ENCODE assay signal across 32 mouse cellular contexts in the genomic region with DNA sequence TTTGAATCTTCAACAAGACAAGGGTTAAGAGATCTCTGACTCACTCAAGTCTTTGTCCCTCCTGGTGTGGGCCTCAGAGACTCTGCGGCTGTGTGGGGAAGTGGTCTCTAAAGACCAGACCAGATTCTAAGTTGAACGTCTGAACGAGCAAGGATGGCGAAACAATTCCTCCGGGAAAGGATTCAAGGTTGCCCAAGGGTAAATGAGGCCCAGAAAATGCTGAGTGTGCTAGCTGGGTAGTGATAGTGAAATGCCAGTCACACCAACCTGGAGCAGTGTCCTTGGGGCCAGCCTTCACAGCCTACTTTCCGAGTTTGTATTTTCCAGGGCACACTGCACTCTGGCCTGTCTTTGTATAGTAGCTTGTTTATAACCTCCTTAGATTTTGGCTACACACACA.
DNase-seq lines count a peak whose midpoint lies in the region; ATAC-seq lines count a peak whose summit lies in the region.
"Had no signal": no experiment of that assay in that cellular context is flagged by ENCODE, and none has a peak within 500 bp of the region (broad histone marks: within the 10 kb centered on the region; RNA-seq: fewer than 3 reads in every experiment).

No protein-coding gene starts in this region.

- peaks cover 9% of the 10 kb centered on the region for H3K4me1 ChIP-seq in embryonic facial prominence, embryonic 11.5 days (ENCODE audit: control insufficient read depth, insufficient read depth, low read length)

- H3K27me3 ChIP-seq in embryonic facial prominence, embryonic 11.5 days (ENCODE audit: control insufficient read depth, insufficient read depth, low read length) = no peaks in the 10 kb centered on the region
- H3K27me3 ChIP-seq: forebrain, embryonic 15.5 days; intestine, embryonic 15.5 days had no signal

- peak; percentile 36 for DNase-seq in ovary, postnatal 36 days (ENCODE audit: low spot score)
- DNase-seq in ovary, postnatal 14 days (ENCODE audit: low spot score) = no peak
- peak; percentile 75 for DNase-seq in adrenal gland, postnatal 14 days
- no peak for DNase-seq in embryonic facial prominence, embryonic 11.5 days (ENCODE audit: low spot score)
- no peak for DNase-seq in retina, embryonic 14.5 days (ENCODE audit: low spot score)
- no peak for DNase-seq in urinary bladder, adult 2 months (ENCODE audit: low spot score)
- DNase-seq: B cell, adult 2 months; cerebellum, adult 2 months; cerebellum, postnatal 25 days; gastrocnemius, postnatal 36 days; heart, adult 18-20 months; heart, postnatal 4 days; kidney, adult 2 months; kidney, postnatal 36 days; left cerebral cortex, postnatal 4 days; liver; lung, adult 2 months; lung, postnatal 10 days; right cerebral cortex, postnatal 4 days; thymus, postnatal 4 days had no signal

- H3K36me3 ChIP-seq in embryonic facial prominence, embryonic 11.5 days (replicated peaks; ENCODE audit: control insufficient read depth, insufficient read depth, low read depth, low read length) = no peaks in the 10 kb centered on the region
- H3K36me3 ChIP-seq: embryonic facial prominence, embryonic 13.5 days; forebrain, embryonic 10.5 days; forebrain, embryonic 15.5 days; heart, embryonic 12.5 days; intestine, embryonic 15.5 days; midbrain, embryonic 13.5 days; neural tube, embryonic 13.5 days had no signal

- no peak overlapping the region for H3K4me2 ChIP-seq in embryonic facial prominence, embryonic 11.5 days (ENCODE audit: low read depth, low read length)
- H3K4me2 ChIP-seq: forebrain, embryonic 15.5 days; heart, embryonic 12.5 days; intestine, embryonic 15.5 days; midbrain, embryonic 13.5 days; neural tube, embryonic 13.5 days had no signal

- WGBS in embryonic facial prominence, embryonic 11.5 days = 53% methylated on average over 6 of the region's 6 CpGs

- no peak overlapping the region for H3K9ac ChIP-seq in embryonic facial prominence, embryonic 11.5 days (replicated peaks; ENCODE audit: low read length)
- H3K9ac ChIP-seq: embryonic facial prominence, embryonic 13.5 days; forebrain, embryonic 15.5 days; heart, embryonic 12.5 days; intestine, embryonic 15.5 days; liver, embryonic 14.5 days; midbrain, embryonic 13.5 days; neural tube, embryonic 13.5 days had no signal

- no peaks in the 10 kb centered on the region for H3K9me3 ChIP-seq in embryonic facial prominence, embryonic 11.5 days (replicated peaks; ENCODE audit: control insufficient read depth, low read length)
- H3K9me3 ChIP-seq: embryonic facial prominence, embryonic 13.5 days; forebrain, embryonic 10.5 days; forebrain, embryonic 15.5 days; heart, embryonic 12.5 days; intestine, embryonic 15.5 days; midbrain, embryonic 13.5 days; neural tube, embryonic 13.5 days had no signal

- H3K4me3 ChIP-seq in embryonic facial prominence, embryonic 11.5 days (ENCODE audit: low read depth, low read length) = no peak overlapping the region
- H3K4me3 ChIP-seq: embryonic facial prominence, embryonic 13.5 days; forebrain, embryonic 10.5 days; forebrain, embryonic 15.5 days; heart, embryonic 12.5 days; intestine, embryonic 15.5 days; layer of hippocampus, adult 2 months; midbrain, embryonic 13.5 days; neural tube, embryonic 13.5 days had no signal

- ATAC-seq in embryonic facial prominence, embryonic 11.5 days (replicated peaks; ENCODE audit: insufficient number of reproducible peaks, low FRiP score, low TSS enrichment, low read depth) = no peak
- ATAC-seq: forebrain, embryonic 15.5 days; hindbrain, postnatal 0 days; intestine, embryonic 15.5 days; midbrain, embryonic 13.5 days had no signal

- H3K27ac ChIP-seq in embryonic facial prominence, embryonic 11.5 days (replicated peaks; ENCODE audit: low read depth, low read length) = peak overlapping the region; percentile 59; the same call in 1 of the 2 replicates
- H3K27ac ChIP-seq: embryonic facial prominence, embryonic 13.5 days; forebrain, embryonic 15.5 days; hindbrain, postnatal 0 days; intestine, embryonic 15.5 days; layer of hippocampus, adult 2 months; liver, embryonic 14.5 days; macrophage; midbrain, embryonic 13.5 days; neural tube, embryonic 13.5 days; stomach, postnatal 0 days had no signal

Comparison
In these comparisons a context has a peak if more than half of its experiments do, and no peak if none do; other contexts are left out.
1. DNase-seq: peak in ovary, postnatal 36 days (single experiment) and adrenal gland, postnatal 14 days (single experiment); none in ovary, postnatal 14 days (single experiment), embryonic facial prominence, embryonic 11.5 days (single experiment), retina, embryonic 14.5 days (single experiment) and urinary bladder, adult 2 months (single experiment).